Mouse (Mus musculus) stomach, postnatal 0 days (tissue): ENCODE measurements at regions not wholly inside any gene's neighbourhood (a gene's known extent, or its start where the extent isn't known, plus 50 kb on each side); places are given as distances from the start of the nearest gene placed in this dataset.

Source experiments
- ATAC-seq: fragments of 200-750 bp; cut with Nextera tagmentation; 2 replicates; pipeline ENCODE4 v1.8.0; 2017; ENCODE audit not compliant: low FRiP score, low TSS enrichment
- DNase-seq: peaks from one replicate; pipeline ENCODE4 v3.0.0-alpha.2; 2016; ENCODE audit warnings: low spot score
- H3K27ac ChIP-seq: fragments of 300-500 bp; sonication (generic); replicated peaks from 2 replicates; pipeline ENCODE4 v1.5.1; 2014; ENCODE audit warnings: mild to moderate bottlenecking, control low read depth
- H3K27me3 ChIP-seq: fragments of 300-500 bp; sonication (generic); 2 replicates; pipeline ENCODE4 v1.6.1; 2014; ENCODE audit warnings: low read length; ENCODE audit not compliant: control insufficient read depth, insufficient read depth
- H3K36me3 ChIP-seq: fragments of 300-500 bp; sonication (generic); 2 replicates; pipeline ENCODE4 v1.6.1; 2014; ENCODE audit warnings: low read length, mixed read lengths; ENCODE audit not compliant: control insufficient read depth, insufficient read depth
- H3K4me1 ChIP-seq: fragments of 300-500 bp; sonication (generic); replicated peaks from 2 replicates; pipeline ENCODE4 v1.6.1; 2014; ENCODE audit warnings: antibody characterized with exemption; ENCODE audit not compliant: control insufficient read depth, insufficient read depth
- H3K4me2 ChIP-seq: fragments of 300-500 bp; sonication (generic); replicated peaks from 2 replicates; pipeline ENCODE4 v1.6.1; 2014; ENCODE audit warnings: low read depth, mild to moderate bottlenecking, control low read depth, moderate library complexity
- H3K4me3 ChIP-seq: fragments of 300-500 bp; sonication (generic); 2 replicates; pipeline ENCODE4 v1.5.1; 2014; ENCODE audit warnings: low read depth, low read length, control low read depth
- H3K9ac ChIP-seq: fragments of 300-500 bp; sonication (generic); 2 replicates; pipeline ENCODE4 v1.6.1; 2014; ENCODE audit warnings: mild to moderate bottlenecking, low read length, control low read depth, mixed read lengths
- H3K9me3 ChIP-seq: fragments of 300-500 bp; sonication (generic); 2 replicates; pipeline ENCODE4 v1.6.1; 2016; ENCODE audit warnings: low read length; ENCODE audit not compliant: control insufficient read depth
- CTCF ChIP-seq: IDR thresholded peaks from 2 replicates; pipeline ENCODE4 v1.5.1; 2016; ENCODE audit warnings: antibody characterized with exemption, low read depth, mild to moderate bottlenecking, moderate library complexity
- EP300 ChIP-seq: optimal IDR thresholded peaks from 2 replicates; pipeline ENCODE3; 2016; ENCODE audit warnings: antibody characterized with exemption
- WGBS: fragments of 180-500 bp; shearing (Covaris S2); extraction: QIAGEN DNeasy Blood & Tissue Kit; methylation state at CpG from one replicate; pipeline ENCODE4 v1.1.7; 2014; 5-methylcytosine and 5-hydroxymethylcytosine counted together

- Histone ChIP-seq H3K27me3 (no peaks in the 10 kb centered on the region), H3K4me2 (no peak overlapping the region), H3K4me3 (no peak overlapping the region), H3K27ac (no peak overlapping the region), H3K9ac (no peak overlapping the region), H3K9me3 (no peaks in the 10 kb centered on the region), H3K4me1 (no peaks in the 10 kb centered on the region), H3K36me3 (no peaks in the 10 kb centered on the region)
- WGBS: 63% methylated on average over 8 of the region's 8 CpGs
- TF ChIP-seq CTCF: no peak
- TF ChIP-seq EP300: no peak
- ATAC-seq (no peak), DNase-seq (no peak)
Measured at GRCm38 (mm10) chr3:50615384-50616285, 172.2 kb upstream of the Slc7a11 start.

- no peak overlapping the region for H3K4me2 ChIP-seq
- ATAC-seq (no peak), DNase-seq (no peak)
- no peaks in the 10 kb centered on the region for H3K4me1 ChIP-seq
- no peaks in the 10 kb centered on the region for H3K9me3 ChIP-seq
- no peak overlapping the region for H3K27ac ChIP-seq
- no peaks in the 10 kb centered on the region for H3K36me3 ChIP-seq
- H3K27me3 ChIP-seq: no peaks in the 10 kb centered on the region
- no peak overlapping the region for H3K9ac ChIP-seq
- no peak for TF ChIP-seq CTCF
- TF ChIP-seq EP300: no peak
- no peak overlapping the region for H3K4me3 ChIP-seq
- WGBS: 69% methylated on average over 2 of the region's 2 CpGs
Measured at GRCm38 (mm10) chr3:50613011-50613410, 169.6 kb upstream of the Slc7a11 start.

GRCm38 (mm10) chr3:50609341-50610012 lies 166.1 kb upstream of the Slc7a11 start:
- H3K4me3 ChIP-seq: no peak overlapping the region
- no peak overlapping the region for H3K4me2 ChIP-seq
- H3K27me3 ChIP-seq: no peaks in the 10 kb centered on the region
- peak; percentile 23 for DNase-seq
- no peak for TF ChIP-seq CTCF
- H3K36me3 ChIP-seq: no peaks in the 10 kb centered on the region
- H3K4me1 ChIP-seq: no peaks in the 10 kb centered on the region
- no peak for ATAC-seq
- no peaks in the 10 kb centered on the region for H3K9me3 ChIP-seq
- no peak overlapping the region for H3K9ac ChIP-seq
- 43% methylated on average over 11 of the region's 11 CpGs for WGBS
- H3K27ac ChIP-seq: no peak overlapping the region

GRCm38 (mm10) chr3:50607736-50608135 lies 164.3 kb upstream of the Slc7a11 start:
- TF ChIP-seq EP300 (no peak), CTCF (no peak)
- no peak overlapping the region for H3K4me2 ChIP-seq
- no peaks in the 10 kb centered on the region for H3K9me3 ChIP-seq
- no peaks in the 10 kb centered on the region for H3K36me3 ChIP-seq
- H3K9ac ChIP-seq: no peak overlapping the region
- ATAC-seq (no peak), DNase-seq (no peak)
- whole genome bisulfite sequencing: 47% methylated on average over 7 of the region's 7 CpGs
- no peak overlapping the region for H3K27ac ChIP-seq
- no peaks in the 10 kb centered on the region for H3K27me3 ChIP-seq
- no peaks in the 10 kb centered on the region for H3K4me1 ChIP-seq
- no peak overlapping the region for H3K4me3 ChIP-seq

- no peaks in the 10 kb centered on the region for H3K36me3 ChIP-seq
- ATAC-seq (no peak), DNase-seq (no peak)
- H3K27ac ChIP-seq: no peak overlapping the region
- no peak overlapping the region for H3K4me3 ChIP-seq
- WGBS: 33% methylated on average over 1 of the region's 1 CpGs
- H3K9ac ChIP-seq: no peak overlapping the region
- H3K4me1 ChIP-seq: no peaks in the 10 kb centered on the region
- H3K27me3 ChIP-seq: no peaks in the 10 kb centered on the region
- no peak overlapping the region for H3K4me2 ChIP-seq
- TF ChIP-seq CTCF: no peak
- no peak for TF ChIP-seq EP300
- no peaks in the 10 kb centered on the region for H3K9me3 ChIP-seq
Measured at GRCm38 (mm10) chr3:50606986-50607385, 163.6 kb upstream of the Slc7a11 start.

GRCm38 (mm10) chr3:50605750-50606149 lies 162.3 kb upstream of the Slc7a11 start:
- H3K36me3 ChIP-seq: no peaks in the 10 kb centered on the region
- no peaks in the 10 kb centered on the region for H3K27me3 ChIP-seq
- H3K27ac ChIP-seq: no peak overlapping the region
- no peak for DNase-seq
- 82% methylated on average over 4 of the region's 4 CpGs for WGBS
- no peak overlapping the region for H3K4me2 ChIP-seq
- TF ChIP-seq CTCF: no peak
- TF ChIP-seq EP300: no peak
- no peaks in the 10 kb centered on the region for H3K4me1 ChIP-seq
- H3K9me3 ChIP-seq: no peaks in the 10 kb centered on the region
- no peak overlapping the region for H3K9ac ChIP-seq
- no peak for ATAC-seq
- H3K4me3 ChIP-seq: no peak overlapping the region
